Mouse (Mus musculus): ENCODE measurements around the gene Wipf2. TPM values are rescaled to one million over a fixed set of nuclear protein-coding genes. Genes with fewer than 3 reads are reported as not detected.
A peak's percentile ranks its signal among the peaks of the same experiment; 100 is the strongest.

Wipf2 gene
- total RNA-seq, 2 experiments from 2014 or later = 20.0 to 22.2 TPM

- no peak for DNase-seq (ENCODE audit: low spot score in 2 of 2)
Observed at GRCm38 (mm10) chr11:98850100-98851093, 13.0 kb upstream of the Wipf2 start.

GRCm38 (mm10) chr11:98854116-98854515 lies 9.3 kb upstream of the Wipf2 start:
- no peak for DNase-seq (ENCODE audit: low spot score in 2 of 2)

- no peak for DNase-seq (ENCODE audit: low spot score in 2 of 2)
Observed at GRCm38 (mm10) chr11:98854659-98855058, 8.8 kb upstream of the Wipf2 start.

DNA sequence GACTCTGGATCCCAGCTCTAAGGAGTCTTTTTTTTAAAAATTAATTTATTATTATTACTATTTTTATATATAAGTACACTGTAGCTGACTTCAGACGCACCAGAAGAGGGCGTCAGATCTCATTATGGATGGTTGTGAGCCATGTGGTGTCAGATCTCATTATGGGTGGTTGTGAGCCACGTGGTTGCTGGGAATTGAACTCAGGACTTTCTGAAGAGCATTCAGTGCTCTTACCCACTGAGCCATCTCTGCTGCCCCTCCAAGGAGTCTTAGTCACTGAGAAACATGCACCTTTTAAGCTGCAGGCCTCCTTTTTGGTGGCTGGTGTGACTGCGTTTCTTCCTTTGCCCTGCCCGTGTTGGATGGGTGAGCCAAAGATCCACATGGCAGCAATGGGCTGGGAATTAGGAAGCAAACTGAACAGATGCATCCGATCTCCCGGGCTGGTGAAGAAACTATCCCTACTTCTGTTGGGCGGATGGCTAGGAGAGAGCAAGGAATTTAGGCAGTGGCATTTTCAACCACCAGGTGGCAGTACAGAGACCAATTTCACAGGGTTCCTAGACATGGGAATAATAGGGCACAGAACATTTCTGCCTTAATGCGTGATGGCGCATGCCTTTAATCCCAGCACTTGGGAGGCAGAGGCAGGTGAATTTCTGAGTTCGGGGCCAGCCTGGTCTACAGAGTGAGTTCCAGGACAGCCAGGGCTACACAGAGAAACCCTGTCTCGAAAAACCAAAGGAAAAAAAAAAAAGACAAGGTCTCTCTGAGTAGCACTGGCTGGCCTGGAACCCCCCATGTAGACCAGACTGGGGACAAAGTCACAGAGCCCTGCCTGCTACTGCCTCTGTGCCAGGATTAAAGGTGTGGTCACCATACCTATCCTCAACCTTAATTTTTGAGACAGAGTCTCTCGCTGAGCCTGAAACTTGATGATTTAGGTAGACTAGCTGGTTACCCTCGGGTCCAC lies 4.4 kb upstream of the Wipf2 start:
- peak; percentile 90 to 91 for DNase-seq (ENCODE audit: low spot score in 2 of 2)

GRCm38 (mm10) chr11:98863751-98864429 lies 452 bp downstream of the Wipf2 start:
- DNase-seq (ENCODE audit: low spot score in 2 of 2) = no peak

DNA sequence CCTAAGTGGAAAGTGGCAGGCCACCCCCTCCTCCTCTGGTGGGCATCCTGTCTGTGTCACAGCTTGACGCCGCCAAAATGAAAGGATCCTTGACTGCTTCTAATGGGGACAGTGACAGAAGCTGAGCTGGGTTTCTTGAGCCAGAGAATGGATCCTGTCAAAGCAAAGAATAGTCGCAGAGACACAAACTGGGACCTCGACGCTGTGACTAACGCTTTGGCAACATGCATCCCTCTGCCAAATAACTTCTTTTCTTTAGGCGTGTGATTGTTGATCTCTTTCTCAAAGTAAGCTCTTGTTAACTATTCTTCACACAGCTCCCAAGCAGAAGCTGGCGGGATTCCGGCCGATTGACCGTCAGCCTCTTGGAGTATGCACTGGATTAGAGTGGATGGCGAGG lies 3.9 kb downstream of the Wipf2 start:
- no peak for DNase-seq (ENCODE audit: low spot score in 2 of 2)

DNA sequence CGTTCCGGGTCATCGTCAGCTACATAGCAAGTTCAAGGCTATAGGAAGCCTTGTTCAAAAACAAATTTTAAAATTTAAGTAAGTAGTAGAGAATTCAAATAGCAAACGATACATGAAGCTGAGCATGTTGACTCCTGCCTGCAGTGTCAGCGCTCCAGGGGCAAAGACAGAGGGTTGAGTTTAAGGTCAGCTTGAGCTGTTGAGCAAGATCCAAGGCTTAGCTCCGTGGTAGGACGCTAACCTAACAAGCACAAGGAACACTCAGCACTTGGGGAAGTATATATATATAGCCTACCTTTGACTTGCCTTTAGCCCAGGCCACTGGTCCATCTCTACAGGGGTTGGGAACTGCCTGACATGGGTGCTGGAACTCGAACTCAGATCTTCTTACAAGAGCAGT lies 6.5 kb downstream of the Wipf2 start:
- no peak for DNase-seq (ENCODE audit: low spot score in 2 of 2)

DNA sequence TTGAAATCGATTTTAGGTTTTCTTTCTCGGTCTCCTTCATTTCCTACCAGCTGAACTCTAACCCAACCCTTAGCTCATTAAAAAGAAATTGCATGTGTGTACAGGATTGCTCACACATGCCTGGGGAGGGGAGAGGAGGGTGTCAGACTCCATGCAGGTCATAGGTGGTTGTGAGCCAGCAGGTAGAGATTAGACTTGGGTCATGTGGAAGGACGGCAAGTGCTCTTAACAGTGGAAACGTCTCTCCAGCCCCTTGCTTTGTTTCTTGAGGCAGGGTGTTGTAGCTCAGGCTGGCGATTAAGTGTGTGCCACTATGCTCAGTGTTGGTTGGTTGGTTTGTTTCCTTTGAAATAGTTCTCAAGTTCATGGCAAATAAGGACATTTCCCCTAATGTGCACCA lies 7.4 kb downstream of the Wipf2 start:
- DNase-seq (ENCODE audit: low spot score in 2 of 2) = no peak

- DNase-seq (ENCODE audit: low spot score in 2 of 2) = no peak
Observed at GRCm38 (mm10) chr11:98871416-98871815, 8.0 kb downstream of the Wipf2 start.

GRCm38 (mm10) chr11:98872040-98872439 lies 8.6 kb downstream of the Wipf2 start:
- DNase-seq (ENCODE audit: low spot score in 2 of 2) = no peak

GRCm38 (mm10) chr11:98873900-98874299 lies 10.5 kb downstream of the Wipf2 start:
- no peak for DNase-seq (ENCODE audit: low spot score in 2 of 2)

DNA sequence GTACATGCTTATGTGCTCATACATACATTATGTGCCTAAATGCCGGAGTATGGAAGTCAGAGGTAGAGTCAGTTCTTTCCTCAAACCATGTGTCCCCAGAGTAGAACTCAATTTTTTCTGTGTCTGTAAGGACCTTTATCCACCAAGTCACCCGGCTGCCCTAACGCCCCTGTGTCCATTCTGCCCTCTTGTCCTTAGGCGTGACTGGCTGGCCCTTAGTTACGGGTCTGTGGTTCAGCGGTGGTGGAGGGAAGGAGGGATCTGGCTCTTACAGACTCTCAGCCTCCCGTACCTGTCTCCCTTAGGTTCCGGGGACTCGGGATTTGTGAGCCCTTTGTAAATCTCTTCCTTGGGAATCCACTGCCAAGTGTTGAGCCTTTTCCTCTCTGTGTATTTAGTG lies 13.6 kb downstream of the Wipf2 start:
- DNase-seq (ENCODE audit: low spot score in 2 of 2) = no peak

DNA sequence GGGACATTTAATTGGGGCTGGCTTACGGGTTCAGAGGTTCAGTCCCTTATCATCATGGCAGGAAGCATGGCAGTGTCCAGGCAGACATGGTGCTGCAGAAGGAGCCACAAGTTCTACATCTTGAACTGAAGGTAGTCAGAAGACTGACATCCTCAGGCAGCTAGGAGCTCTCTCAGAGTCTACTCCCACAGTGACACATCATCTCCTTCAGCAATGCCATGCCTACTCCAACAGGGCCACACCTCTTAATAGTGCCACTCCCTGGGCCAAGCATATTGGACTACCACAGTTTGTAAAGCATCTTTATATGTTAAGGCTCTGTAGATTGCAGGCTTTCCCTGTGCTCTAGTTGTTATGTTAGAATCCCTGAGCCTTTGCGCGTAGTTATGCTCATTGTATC lies 24.3 kb downstream of the Wipf2 start:
- DNase-seq (ENCODE audit: low spot score in 2 of 2) = no peak

DNA sequence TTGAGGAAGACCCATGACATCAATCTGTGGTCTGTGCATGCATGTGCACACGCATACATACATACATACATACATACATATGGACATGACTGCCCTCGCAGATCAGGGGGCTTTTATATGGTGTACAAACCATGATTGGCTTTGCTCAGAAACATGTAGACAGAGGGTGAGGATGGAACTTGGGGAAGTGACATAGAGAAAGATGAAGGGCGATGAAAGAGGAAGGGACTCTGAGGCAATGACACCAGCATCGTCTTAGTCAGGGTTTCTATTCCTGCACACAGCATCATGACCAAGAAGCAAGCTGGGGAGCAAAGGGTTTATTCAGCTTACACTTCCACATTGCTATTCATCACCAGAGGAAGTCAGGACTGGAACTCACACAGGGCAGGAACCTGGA lies 25.6 kb downstream of the Wipf2 start:
- no peak for DNase-seq (ENCODE audit: low spot score in 2 of 2)

DNA sequence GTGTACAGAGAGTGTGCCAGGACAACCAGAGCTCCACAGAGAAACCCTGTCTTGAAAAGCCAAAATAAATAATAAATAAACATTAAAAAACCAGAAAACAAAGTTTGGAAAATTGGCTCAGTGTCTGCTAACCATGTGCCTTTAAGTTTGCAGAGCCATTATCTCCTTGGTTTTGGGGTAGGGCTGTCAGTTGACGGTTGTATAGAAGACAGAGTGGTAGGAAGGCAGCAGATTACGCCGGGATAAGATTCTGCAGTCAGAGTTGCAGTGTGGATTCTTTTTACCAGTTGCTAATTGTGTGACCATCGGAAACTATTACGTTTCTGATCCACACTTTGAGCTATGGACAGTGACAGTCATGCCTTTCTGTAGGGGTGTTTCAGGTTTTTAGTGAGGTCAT lies 26.5 kb downstream of the Wipf2 start:
- no peak for DNase-seq (ENCODE audit: low spot score in 2 of 2)

- no peak for DNase-seq (ENCODE audit: low spot score in 2 of 2)
Observed at GRCm38 (mm10) chr11:98892426-98892825, 29.0 kb downstream of the Wipf2 start.

- DNase-seq (ENCODE audit: low spot score in 2 of 2) = no peak
Observed at GRCm38 (mm10) chr11:98900529-98901125, 37.2 kb downstream of the Wipf2 start.

- DNase-seq (ENCODE audit: low spot score in 2 of 2) = no peak
Observed at GRCm38 (mm10) chr11:98902621-98903245, 39.3 kb downstream of the Wipf2 start.

GRCm38 (mm10) chr11:98904577-98904976 lies 41.1 kb downstream of the Wipf2 start:
- DNase-seq (ENCODE audit: low spot score in 2 of 2) = no peak

DNA sequence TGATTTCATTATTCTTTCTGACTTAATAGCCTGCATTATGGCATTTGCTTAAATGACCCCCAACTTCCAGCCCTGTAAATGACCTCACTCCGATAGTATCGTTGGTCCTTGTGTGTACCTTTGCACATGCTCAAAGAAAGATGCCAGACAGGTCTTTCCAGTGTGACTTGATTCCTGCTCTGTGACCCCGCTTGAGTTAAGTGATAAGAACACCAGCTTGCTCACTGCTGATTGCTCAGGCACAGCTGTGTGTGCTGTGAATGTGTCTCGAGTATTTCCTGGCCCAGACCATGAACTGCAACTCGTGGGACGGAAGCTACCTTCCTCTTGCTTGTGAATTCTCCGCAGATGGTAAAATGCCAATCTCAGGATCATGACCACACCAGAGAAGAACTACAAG lies 41.6 kb downstream of the Wipf2 start:
- no peak for DNase-seq (ENCODE audit: low spot score in 2 of 2)
